Mouse (Mus musculus) small intestine, adult 2 months (tissue): ENCODE results near the gene Ddx19a. TPM values are rescaled to one million over a fixed set of nuclear protein-coding genes. Genes with fewer than 3 reads are reported as not detected.

ENCODE experiments used
- H3K27ac ChIP-seq: fragments of 200-500 bp; 2 replicates; pipeline ENCODE4 v1.5.1; 2012; ENCODE audit warnings: low read depth, low read length, control low read depth, inconsistent platforms; ENCODE audit not compliant: insufficient read depth
- H3K27me3 ChIP-seq: fragments of 200-500 bp; 2 replicates; pipeline ENCODE4 v1.6.1; 2012; ENCODE audit warnings: mild to moderate bottlenecking, moderate library complexity, low read length, inconsistent platforms; ENCODE audit not compliant: control insufficient read depth, insufficient read depth
- H3K36me3 ChIP-seq: fragments of 200-500 bp; 2 replicates; pipeline ENCODE4 v1.6.1; 2012; ENCODE audit warnings: mild to moderate bottlenecking, low read length, control low read depth, inconsistent platforms; ENCODE audit not compliant: control insufficient read depth, insufficient read depth
- H3K4me1 ChIP-seq: fragments of 200-500 bp; 2 replicates; pipeline ENCODE4 v1.6.1; 2012; ENCODE audit warnings: low read length, inconsistent platforms, mixed read lengths; ENCODE audit not compliant: control insufficient read depth, insufficient read depth, insufficient read length
- H3K4me3 ChIP-seq: fragments of 200-500 bp; 2 replicates; pipeline ENCODE4 v1.5.1; 2012; ENCODE audit warnings: low read depth, mild to moderate bottlenecking, control low read depth, inconsistent platforms, low read length, moderate library complexity
- CTCF ChIP-seq: fragments of 200-500 bp; IDR thresholded peaks from 2 replicates; pipeline ENCODE4 v1.5.1; 2012; ENCODE audit warnings: low read depth, mild to moderate bottlenecking, control low read depth, inconsistent platforms, low read length, moderate library complexity, mixed read lengths; ENCODE audit not compliant: insufficient replicate concordance, insufficient read length; ENCODE audit errors: extremely low read depth
- POLR2A ChIP-seq: fragments of 200-500 bp; IDR thresholded peaks from 2 replicates; pipeline ENCODE4 v1.6.1; 2012; ENCODE audit warnings: low read depth, mild to moderate bottlenecking, control low read depth, inconsistent platforms, low read length, moderate library complexity
- WGBS: fragments of 180-500 bp; shearing (Covaris S2); methylation state at CpG from one replicate; pipeline ENCODE4 v1.1.7; 2018; 5-methylcytosine and 5-hydroxymethylcytosine counted together
- polyA plus RNA-seq: library from polyadenylated mRNA; depleted of rRNA; stranded (reverse); fragments of >200 nt; gene quantifications from 2 replicates; pipeline ENCODE4 v1.2.3, GENCODE M21; 2012

Gene Ddx19a
- polyA plus RNA-seq, 1 experiment, result 10.4 TPM

- Histone ChIP-seq H3K4me1 (no peaks in the 10 kb centered on the region), H3K4me3 (no peak overlapping the region), H3K27ac (no peak overlapping the region), H3K36me3 (no peaks in the 10 kb centered on the region), H3K27me3 (no peaks in the 10 kb centered on the region)
- TF ChIP-seq POLR2A (no peak), CTCF (no peak)
- 68% methylated on average over 5 of the region's 5 CpGs for WGBS
Measured at GRCm38 (mm10) chr8:110958135-110958534, 39.5 kb downstream of the Ddx19a start.

- TF ChIP-seq CTCF, result no peak
- TF ChIP-seq POLR2A, result no peak
- 79% methylated on average over 19 of the region's 19 CpGs for WGBS
- Histone ChIP-seq H3K36me3 (no peaks in the 10 kb centered on the region), H3K4me3 (no peak overlapping the region), H3K4me1 (no peaks in the 10 kb centered on the region), H3K27ac (no peak overlapping the region), H3K27me3 (no peaks in the 10 kb centered on the region)
Measured at GRCm38 (mm10) chr8:110957471-110957870, 40.1 kb downstream of the Ddx19a start.

- H3K36me3 ChIP-seq, result no peaks in the 10 kb centered on the region
- WGBS, result 83% methylated on average over 15 of the region's 15 CpGs
- H3K27ac ChIP-seq, result no peak overlapping the region
- H3K4me3 ChIP-seq, result no peak overlapping the region
- no peaks in the 10 kb centered on the region for H3K4me1 ChIP-seq
- TF ChIP-seq CTCF (no peak), POLR2A (no peak)
- no peaks in the 10 kb centered on the region for H3K27me3 ChIP-seq
Measured at GRCm38 (mm10) chr8:110956619-110957450, 40.8 kb downstream of the Ddx19a start.

- WGBS, result 47% methylated on average over 8 of the region's 8 CpGs
- H3K27ac ChIP-seq, result no peak overlapping the region
Measured at GRCm38 (mm10) chr8:110954776-110955175, 42.8 kb downstream of the Ddx19a start.

GRCm38 (mm10) chr8:110950065-110950484 lies 47.5 kb downstream of the Ddx19a start:
- Histone ChIP-seq H3K4me3 (peak overlapping the region; percentile 44), H3K27ac (peak overlapping the region; percentile 32; the same call in 1 of the 2 replicates), H3K27me3 (no peaks in the 10 kb centered on the region), H3K36me3 (no peaks in the 10 kb centered on the region), H3K4me1 (no peaks in the 10 kb centered on the region)
- TF ChIP-seq POLR2A (no peak), CTCF (no peak)
- WGBS, result 74% methylated on average over 17 of the region's 17 CpGs

More at GRCm38 (mm10) chr8:110954776-110955175, 42.8 kb downstream of the Ddx19a start:
- H3K27me3 ChIP-seq, result no peaks in the 10 kb centered on the region
- H3K4me3 ChIP-seq, result no peak overlapping the region
- no peak for TF ChIP-seq POLR2A
- no peak for TF ChIP-seq CTCF
- no peaks in the 10 kb centered on the region for H3K4me1 ChIP-seq
- no peaks in the 10 kb centered on the region for H3K36me3 ChIP-seq

GRCm38 (mm10) chr8:110945716-110946115 lies 51.9 kb downstream of the Ddx19a start:
- WGBS, result 53% methylated on average over 4 of the region's 4 CpGs
- Histone ChIP-seq H3K4me3 (no peak overlapping the region), H3K27ac (no peak overlapping the region), H3K4me1 (no peaks in the 10 kb centered on the region), H3K27me3 (no peaks in the 10 kb centered on the region), H3K36me3 (no peaks in the 10 kb centered on the region)
- TF ChIP-seq CTCF, result no peak
- TF ChIP-seq POLR2A, result no peak

GRCm38 (mm10) chr8:110944276-110944876 lies 53.2 kb downstream of the Ddx19a start:
- H3K4me1 ChIP-seq, result no peaks in the 10 kb centered on the region
- WGBS, result 70% methylated on average over 7 of the region's 7 CpGs
- H3K27ac ChIP-seq, result no peak overlapping the region
- TF ChIP-seq CTCF, result no peak
- H3K27me3 ChIP-seq, result no peaks in the 10 kb centered on the region
- no peak overlapping the region for H3K4me3 ChIP-seq
- H3K36me3 ChIP-seq, result no peaks in the 10 kb centered on the region
